Mouse (Mus musculus) kidney, postnatal 36 days (tissue): Measurements from ENCODE around the gene Gpld1.

Source experiments
- DNase-seq, 2 experiments: peaks; one replicate each; pipeline ENCODE4 v3.0.0; 2021 to 2022; ENCODE audit warnings: mixed read lengths in 2 of 2

Gene Gpld1

DNA sequence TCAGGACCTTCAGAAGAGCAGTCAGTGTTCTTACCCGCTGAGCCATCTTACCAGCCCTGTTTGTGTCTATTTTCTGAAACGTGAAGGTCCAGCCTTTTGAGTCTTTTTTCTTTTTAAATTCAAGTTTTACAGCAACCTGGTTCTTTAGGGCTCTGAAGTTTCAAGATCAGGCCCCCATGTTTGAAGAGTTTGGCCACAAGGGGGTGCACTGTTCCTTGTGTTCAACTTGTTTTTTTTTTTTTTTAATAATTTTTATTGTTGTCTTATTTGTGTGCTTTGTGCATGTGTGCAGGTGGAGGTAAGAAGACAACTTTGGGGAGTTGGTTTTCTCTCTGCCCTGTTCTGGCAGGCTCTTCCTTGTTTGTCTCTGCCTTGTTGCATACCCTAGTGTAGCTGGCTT, 81.7 kb downstream of the Gpld1 start:
- DNase-seq, result peak; percentile 47 to 83

DNA sequence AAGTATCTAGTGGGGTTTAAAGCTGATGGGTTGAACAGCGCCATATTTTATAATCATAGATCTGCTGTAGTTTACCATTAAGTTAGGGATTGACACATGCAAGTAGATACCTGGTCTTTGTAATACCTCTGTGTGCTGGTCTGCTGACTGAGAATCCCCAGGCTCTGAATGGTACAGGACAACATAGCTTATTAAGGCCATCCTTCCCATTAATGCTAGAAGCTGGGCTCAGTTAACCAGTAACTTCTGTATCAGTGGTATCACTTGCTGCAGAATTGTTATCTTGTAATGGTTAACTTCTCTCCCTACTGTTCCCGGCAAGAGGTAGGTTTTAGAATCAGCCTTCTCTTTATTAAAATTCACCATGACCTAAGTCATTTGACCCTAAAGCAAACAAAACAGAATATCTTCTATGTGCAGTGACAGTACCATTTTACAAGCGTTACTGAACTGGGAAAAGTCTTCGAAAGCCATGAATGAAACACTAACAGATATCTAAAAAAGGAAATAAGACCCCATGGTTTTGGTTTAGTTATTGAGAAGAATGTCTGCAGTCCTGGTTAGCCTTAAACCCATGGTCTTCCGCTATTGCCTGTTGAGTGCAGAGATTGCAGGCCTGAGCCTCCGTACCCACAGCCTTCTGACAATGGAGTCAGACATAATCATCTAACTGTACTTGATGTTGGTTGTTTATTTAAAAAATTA, 83.6 kb downstream of the Gpld1 start:
- no peak for DNase-seq

- no peak for DNase-seq
Observed at GRCm38 (mm10) chr13:25027114-25027425, 84.1 kb downstream of the Gpld1 start.

GRCm38 (mm10) chr13:25039488-25039887, 96.5 kb downstream of the Gpld1 start:
- DNase-seq, result no peak
